Mouse (Mus musculus) spleen, postnatal 10 days (tissue): Measurements from ENCODE around the gene Zfp804a.

Experiments used
- DNase-seq, 2 experiments: peaks; one replicate each; pipeline ENCODE4 v3.0.0; 2021 to 2022; ENCODE audit warnings: low spot score in 2 of 2

The Zfp804a gene

GRCm38 (mm10) chr2:82053185-82053891 is at the start of gene Zfp804a:
Gene Zfp804a (plus strand): TSS chr2:82053222.
- no peak for DNase-seq

GRCm38 (mm10) chr2:82051635-82052034 is 1.4 kb upstream of the Zfp804a start:
- DNase-seq, result no peak

GRCm38 (mm10) chr2:82052338-82053184 is 461 bp upstream of the Zfp804a start:
- DNase-seq, result no peak

GRCm38 (mm10) chr2:82054446-82054845 is 1.4 kb downstream of the Zfp804a start:
- no peak for DNase-seq

GRCm38 (mm10) chr2:82064671-82065070 is 11.6 kb downstream of the Zfp804a start:
- DNase-seq, result no peak

- DNase-seq, result no peak
Observed at GRCm38 (mm10) chr2:82067912-82068311, 14.9 kb downstream of the Zfp804a start.

GRCm38 (mm10) chr2:82069172-82069571 is 16.1 kb downstream of the Zfp804a start:
- no peak for DNase-seq

- no peak for DNase-seq
Observed at GRCm38 (mm10) chr2:82076883-82077282, 23.9 kb downstream of the Zfp804a start.

- DNase-seq, result no peak
Observed at GRCm38 (mm10) chr2:82078287-82078994, 25.4 kb downstream of the Zfp804a start.

- no peak for DNase-seq
Observed at GRCm38 (mm10) chr2:82080678-82081077, 27.7 kb downstream of the Zfp804a start.

GRCm38 (mm10) chr2:82113148-82113547 is 60.1 kb downstream of the Zfp804a start:
- DNase-seq, result no peak

GRCm38 (mm10) chr2:82113650-82114049 is 60.6 kb downstream of the Zfp804a start:
- DNase-seq, result no peak

- no peak for DNase-seq
Observed at GRCm38 (mm10) chr2:82119577-82119976, 66.6 kb downstream of the Zfp804a start.

GRCm38 (mm10) chr2:82178693-82179092 is 125.7 kb downstream of the Zfp804a start:
- no peak for DNase-seq

- no peak for DNase-seq
Observed at GRCm38 (mm10) chr2:82181010-82181409, 128.0 kb downstream of the Zfp804a start.

GRCm38 (mm10) chr2:82199901-82200300 is 146.9 kb downstream of the Zfp804a start:
- no peak for DNase-seq

GRCm38 (mm10) chr2:82200616-82201015 is 147.6 kb downstream of the Zfp804a start:
- no peak for DNase-seq

GRCm38 (mm10) chr2:82210605-82211004 is 157.6 kb downstream of the Zfp804a start:
- no peak for DNase-seq

GRCm38 (mm10) chr2:82211972-82212371 is 158.9 kb downstream of the Zfp804a start:
- no peak for DNase-seq

GRCm38 (mm10) chr2:82217873-82218272 is 164.9 kb downstream of the Zfp804a start:
- no peak for DNase-seq

GRCm38 (mm10) chr2:82246020-82246419 is 193.0 kb downstream of the Zfp804a start:
- DNase-seq, result no peak

- DNase-seq, result no peak
Observed at GRCm38 (mm10) chr2:82246902-82247522, 194.0 kb downstream of the Zfp804a start.
